Mouse (Mus musculus): ENCODE data around the gene Slc39a11. TPM values are rescaled to one million over a fixed set of nuclear protein-coding genes. Genes with fewer than 3 reads are reported as not detected.

The Slc39a11 gene
- polyA plus RNA-seq, 1 experiment: 16.9 TPM

DNA sequence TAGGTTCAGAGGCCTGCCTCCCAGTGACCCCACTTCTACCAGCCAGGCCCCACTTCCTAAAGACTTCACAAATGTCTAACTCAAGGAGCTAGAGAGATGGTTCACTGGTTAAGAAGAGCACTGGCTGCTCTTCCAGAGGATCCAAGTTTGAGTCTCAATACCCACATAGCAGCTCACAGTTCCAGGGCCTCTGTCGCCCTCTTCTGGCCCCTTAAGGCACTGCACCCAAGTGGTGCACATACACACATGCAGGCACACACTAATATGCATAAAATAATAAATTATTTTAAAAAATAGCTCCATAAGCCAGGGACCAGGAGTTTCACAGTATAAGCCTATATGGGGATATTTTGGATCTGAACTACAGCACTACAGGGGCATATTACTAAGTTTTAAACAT lies 252.5 kb downstream of the Slc39a11 start:
- WGBS: 83% methylated on average over 1 of the region's 1 CpGs
- TF ChIP-seq CTCF (IDR thresholded peaks at IDR 0.05; ENCODE audit: insufficient read depth, low read length): 0 out of 2 replicates have a peak, but pooled peaks have one; percentile 3
- TF ChIP-seq POLR2A (IDR thresholded peaks at IDR 0.05; ENCODE audit: borderline replicate concordance, extremely low read depth, low read depth, low read length): no peak
- Histone ChIP-seq H3K4me3 (replicated peaks; ENCODE audit: extremely low read depth, low read depth, low read length) (no peak overlapping the region), H3K4me1 (ENCODE audit: control insufficient read depth, insufficient read depth, low read length) (no peaks in the 10 kb centered on the region)
- DNase-seq: no peak

DNA sequence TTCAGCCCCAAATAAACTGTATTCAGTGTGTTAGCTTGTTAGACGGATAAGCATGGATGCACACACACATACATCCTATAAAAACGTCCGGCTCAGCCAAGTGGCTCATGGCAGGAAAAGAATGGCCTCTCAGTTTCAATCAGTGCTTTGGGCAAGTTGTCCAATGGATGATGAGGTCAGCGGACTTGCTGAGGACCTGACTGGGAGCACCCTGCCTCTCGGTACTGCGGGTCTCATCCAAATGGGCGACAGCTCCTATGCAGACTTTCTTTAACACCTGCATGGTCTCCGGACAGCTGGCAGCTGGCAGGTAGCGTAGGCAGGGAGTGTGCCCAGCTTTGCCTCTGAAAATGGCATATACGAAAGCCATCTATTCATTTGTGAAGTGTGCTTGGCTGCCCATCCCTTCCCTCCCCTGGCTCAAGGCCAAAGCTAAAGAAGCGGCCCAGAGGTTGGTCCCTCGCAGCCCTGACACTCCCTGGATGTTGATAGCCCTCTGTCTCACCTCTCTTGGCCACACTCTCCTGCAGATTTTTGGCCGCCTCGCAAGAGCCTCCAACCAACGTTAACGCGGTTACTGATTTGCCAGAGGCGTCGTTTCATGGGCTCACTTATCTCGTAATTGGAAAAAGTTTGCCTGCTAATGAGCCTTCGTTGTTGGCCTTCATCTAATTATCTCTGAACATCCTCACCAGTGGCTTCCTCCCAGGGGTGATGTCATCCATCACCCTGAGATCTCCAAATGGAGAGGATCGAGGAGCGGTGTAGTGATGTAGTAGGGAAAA lies 256.3 kb downstream of the Slc39a11 start:
- Histone ChIP-seq H3K4me3 (replicated peaks; ENCODE audit: extremely low read depth, low read depth, low read length) (no peak overlapping the region), H3K4me1 (ENCODE audit: control insufficient read depth, insufficient read depth, low read length) (no peaks in the 10 kb centered on the region)
- DNase-seq: no peak
- no peak for TF ChIP-seq POLR2A (IDR thresholded peaks at IDR 0.05; ENCODE audit: borderline replicate concordance, extremely low read depth, low read depth, low read length)
- TF ChIP-seq CTCF (IDR thresholded peaks at IDR 0.05; ENCODE audit: insufficient read depth, low read length): no peak
- WGBS: 73% methylated on average over 23 of the region's 23 CpGs

DNA sequence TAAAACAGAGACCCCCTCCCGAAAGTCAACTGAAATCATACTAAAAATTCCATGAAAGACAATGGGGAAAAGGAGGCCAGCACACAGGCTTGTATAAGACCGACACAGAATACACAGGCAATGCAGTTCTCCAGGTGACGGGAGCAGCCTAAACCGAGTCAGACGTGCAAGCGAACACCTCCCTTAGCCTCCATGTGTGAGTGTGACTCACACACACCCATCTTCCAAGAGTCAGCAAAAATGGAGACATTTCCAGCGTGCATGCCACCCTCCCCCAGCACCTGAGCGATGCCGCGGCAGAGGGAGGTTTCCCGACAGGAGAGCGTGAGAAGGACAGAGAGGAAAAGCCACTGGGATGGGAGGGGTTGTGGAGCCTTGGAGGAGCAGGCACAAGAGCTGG lies 258.2 kb downstream of the Slc39a11 start:
- no peak for DNase-seq
- TF ChIP-seq POLR2A (IDR thresholded peaks at IDR 0.05; ENCODE audit: borderline replicate concordance, extremely low read depth, low read depth, low read length) (no peak), CTCF (IDR thresholded peaks at IDR 0.05; ENCODE audit: insufficient read depth, low read length) (no peak)
- WGBS: 91% methylated on average over 12 of the region's 12 CpGs
- H3K4me3 ChIP-seq (replicated peaks; ENCODE audit: extremely low read depth, low read depth, low read length): no peak overlapping the region
- no peaks in the 10 kb centered on the region for H3K4me1 ChIP-seq (ENCODE audit: control insufficient read depth, insufficient read depth, low read length)

DNA sequence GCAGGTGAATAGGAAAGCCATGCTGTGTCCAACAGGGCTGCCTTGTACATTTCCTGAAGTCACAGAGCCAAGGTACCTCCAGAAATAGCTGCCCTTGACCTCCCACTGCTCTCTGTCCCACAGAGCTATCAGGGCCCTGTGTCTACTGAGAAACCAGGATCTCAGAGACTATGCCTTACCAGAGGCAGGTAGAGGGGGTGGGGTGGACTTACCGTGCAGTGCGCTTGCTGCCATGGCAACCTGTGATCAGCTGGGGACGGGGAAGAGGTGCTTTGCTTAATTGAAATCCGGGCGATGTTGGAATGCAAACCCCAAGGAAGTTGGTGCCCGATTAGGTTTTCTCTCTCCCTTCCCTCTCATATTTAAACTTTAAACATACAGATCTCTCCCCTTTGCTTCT lies 260.2 kb downstream of the Slc39a11 start:
- Histone ChIP-seq H3K4me3 (replicated peaks; ENCODE audit: extremely low read depth, low read depth, low read length) (no peak overlapping the region), H3K4me1 (ENCODE audit: control insufficient read depth, insufficient read depth, low read length) (no peaks in the 10 kb centered on the region)
- 64% methylated on average over 6 of the region's 6 CpGs for WGBS
- no peak for DNase-seq
- no peak for TF ChIP-seq CTCF (IDR thresholded peaks at IDR 0.05; ENCODE audit: insufficient read depth, low read length)
- no peak for TF ChIP-seq POLR2A (IDR thresholded peaks at IDR 0.05; ENCODE audit: borderline replicate concordance, extremely low read depth, low read depth, low read length)

DNA sequence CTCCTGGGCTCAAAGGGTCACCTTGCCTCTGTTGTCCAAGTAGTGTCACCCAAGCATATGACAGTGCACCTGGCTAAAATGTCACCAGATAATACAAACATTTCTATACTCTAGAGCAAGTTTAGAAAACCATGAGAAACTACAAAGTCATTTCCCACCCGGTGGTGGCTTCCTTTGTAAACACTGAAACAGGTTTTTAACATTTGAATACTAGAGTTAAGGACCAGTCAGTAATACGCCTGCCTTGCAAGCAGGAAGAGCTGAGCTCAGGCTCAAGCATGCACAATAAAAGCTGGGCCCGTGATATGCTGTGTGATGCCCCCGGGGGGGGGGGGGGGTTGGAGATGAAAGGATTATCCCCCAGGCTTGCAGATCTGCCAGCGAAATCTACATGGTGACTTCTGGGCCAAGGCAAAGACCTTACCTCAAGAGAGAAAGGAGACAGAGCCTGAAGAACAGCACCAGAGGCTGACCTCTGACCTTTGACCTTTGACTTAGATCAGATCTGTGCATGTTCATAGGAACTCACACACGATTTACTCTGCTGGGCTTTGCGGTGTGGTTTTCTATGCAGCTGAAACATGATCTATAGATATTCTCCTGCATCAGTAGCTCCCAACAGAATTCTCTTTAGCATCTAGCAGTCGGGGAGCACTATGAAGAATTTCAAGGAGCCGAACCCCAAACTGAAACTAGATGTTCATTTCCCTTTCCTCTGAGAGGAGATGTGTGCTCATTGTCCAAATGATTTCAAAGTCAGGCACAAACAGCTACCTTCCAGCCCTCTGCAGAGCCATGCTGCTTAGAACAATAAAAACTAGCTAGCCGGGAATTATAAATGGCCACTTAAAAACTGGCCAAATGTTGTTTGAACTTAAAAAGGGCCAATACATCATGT lies 267.0 kb downstream of the Slc39a11 start:
- Histone ChIP-seq H3K4me3 (replicated peaks; ENCODE audit: extremely low read depth, low read depth, low read length) (no peak overlapping the region), H3K4me1 (ENCODE audit: control insufficient read depth, insufficient read depth, low read length) (no peaks in the 10 kb centered on the region)
- WGBS: 58% methylated on average over 10 of the region's 10 CpGs
- no peak for DNase-seq
- TF ChIP-seq POLR2A (IDR thresholded peaks at IDR 0.05; ENCODE audit: borderline replicate concordance, extremely low read depth, low read depth, low read length) (no peak), CTCF (IDR thresholded peaks at IDR 0.05; ENCODE audit: insufficient read depth, low read length) (no peak)

DNA sequence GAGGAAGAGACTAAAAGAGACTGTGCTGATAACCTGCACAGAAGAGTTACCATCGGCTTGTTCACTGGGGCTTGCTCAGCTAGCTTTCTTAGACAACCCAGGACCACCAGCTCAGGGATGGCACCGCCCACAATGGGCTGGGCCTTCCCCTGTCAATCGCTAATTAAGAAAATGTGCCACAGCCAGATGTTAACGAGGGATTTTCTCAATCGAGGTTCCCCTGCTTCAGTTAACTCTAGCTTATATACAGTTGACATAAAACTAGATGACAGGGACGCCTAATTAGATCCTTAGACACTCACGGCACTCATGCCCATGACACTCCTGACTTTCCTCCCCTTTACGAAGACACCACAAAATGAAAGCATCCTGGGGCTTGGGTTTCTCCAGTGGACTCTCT lies 268.3 kb downstream of the Slc39a11 start:
- no peak overlapping the region for H3K4me3 ChIP-seq (replicated peaks; ENCODE audit: extremely low read depth, low read depth, low read length)
- WGBS: 86% methylated on average over 8 of the region's 8 CpGs
- H3K4me1 ChIP-seq (ENCODE audit: control insufficient read depth, insufficient read depth, low read length): no peaks in the 10 kb centered on the region
- TF ChIP-seq CTCF (IDR thresholded peaks at IDR 0.05; ENCODE audit: insufficient read depth, low read length): no peak
- TF ChIP-seq POLR2A (IDR thresholded peaks at IDR 0.05; ENCODE audit: borderline replicate concordance, extremely low read depth, low read depth, low read length): no peak
- DNase-seq: no peak

DNA sequence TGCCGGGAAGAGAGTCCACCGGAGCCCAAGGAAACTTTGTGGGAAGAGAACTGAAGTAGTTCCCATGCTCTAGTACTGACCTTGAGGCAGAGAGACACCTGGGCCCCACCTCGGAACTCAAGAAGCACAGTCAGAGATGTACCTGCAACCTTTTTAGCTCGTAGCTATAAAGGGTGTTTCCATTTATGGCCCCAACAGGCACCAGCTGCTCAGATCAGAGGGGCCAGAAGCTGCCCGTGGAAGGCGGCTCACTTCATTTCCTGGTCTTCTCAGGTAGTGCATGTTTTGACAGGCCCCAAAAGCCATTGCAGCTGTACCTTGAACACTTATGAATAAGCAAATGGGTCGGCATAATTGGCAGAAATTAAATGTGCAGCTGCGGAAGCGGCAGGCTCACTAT lies 271.0 kb downstream of the Slc39a11 start:
- WGBS: 82% methylated on average over 9 of the region's 9 CpGs
- no peak for DNase-seq
- TF ChIP-seq POLR2A (IDR thresholded peaks at IDR 0.05; ENCODE audit: borderline replicate concordance, extremely low read depth, low read depth, low read length) (no peak), CTCF (IDR thresholded peaks at IDR 0.05; ENCODE audit: insufficient read depth, low read length) (no peak)
- no peaks in the 10 kb centered on the region for H3K4me1 ChIP-seq (ENCODE audit: control insufficient read depth, insufficient read depth, low read length)
- H3K4me3 ChIP-seq (replicated peaks; ENCODE audit: extremely low read depth, low read depth, low read length): no peak overlapping the region

DNA sequence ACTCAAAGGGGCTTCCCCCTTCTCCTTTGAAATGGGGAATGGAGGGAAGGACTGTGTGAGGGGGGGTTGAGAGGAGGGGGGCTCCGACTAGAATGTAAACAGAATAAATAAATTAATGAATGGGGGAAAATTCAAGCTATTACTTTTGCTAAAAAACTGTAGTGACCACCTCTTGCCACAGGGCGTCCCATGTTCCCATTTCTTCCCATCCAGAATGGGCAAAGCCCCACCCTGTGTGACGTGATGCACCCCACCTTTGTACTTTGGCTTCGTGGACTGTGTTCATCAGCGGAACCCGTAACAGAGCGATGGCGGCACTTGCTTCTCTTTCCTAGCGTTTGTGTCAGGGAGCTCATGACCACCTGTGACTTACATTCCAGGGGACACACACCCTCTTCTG lies 273.8 kb downstream of the Slc39a11 start:
- TF ChIP-seq CTCF (IDR thresholded peaks at IDR 0.05; ENCODE audit: insufficient read depth, low read length) (no peak), POLR2A (IDR thresholded peaks at IDR 0.05; ENCODE audit: borderline replicate concordance, extremely low read depth, low read depth, low read length) (no peak)
- no peak for DNase-seq
- Histone ChIP-seq H3K4me3 (replicated peaks; ENCODE audit: extremely low read depth, low read depth, low read length) (no peak overlapping the region), H3K4me1 (ENCODE audit: control insufficient read depth, insufficient read depth, low read length) (no peaks in the 10 kb centered on the region)
- WGBS: 82% methylated on average over 9 of the region's 9 CpGs

DNA sequence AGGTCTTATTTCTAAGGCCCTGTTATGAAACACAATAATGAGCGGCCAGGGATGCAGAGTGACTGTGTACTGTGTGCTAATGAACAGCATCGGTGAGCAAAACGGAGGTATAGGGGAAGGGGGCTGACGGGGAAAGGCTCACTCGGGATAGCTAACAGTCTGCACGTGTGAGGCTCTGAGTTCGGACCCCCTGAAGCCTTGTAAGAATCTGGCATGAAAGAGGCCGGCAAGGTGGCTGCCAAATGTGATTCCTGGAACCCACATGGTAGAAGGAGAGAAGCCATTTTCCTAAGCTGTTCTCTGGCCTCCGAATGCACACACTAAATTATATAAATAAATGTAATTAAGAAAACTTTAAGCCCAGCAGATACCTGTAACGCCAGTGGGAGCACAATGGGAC lies 276.0 kb downstream of the Slc39a11 start:
- H3K4me1 ChIP-seq (ENCODE audit: control insufficient read depth, insufficient read depth, low read length): no peaks in the 10 kb centered on the region
- TF ChIP-seq CTCF (IDR thresholded peaks at IDR 0.05; ENCODE audit: insufficient read depth, low read length) (no peak), POLR2A (IDR thresholded peaks at IDR 0.05; ENCODE audit: borderline replicate concordance, extremely low read depth, low read depth, low read length) (no peak)
- 96% methylated on average over 10 of the region's 10 CpGs for WGBS
- H3K4me3 ChIP-seq (replicated peaks; ENCODE audit: extremely low read depth, low read depth, low read length): no peak overlapping the region
- DNase-seq: no peak
